In the genomic region with DNA sequence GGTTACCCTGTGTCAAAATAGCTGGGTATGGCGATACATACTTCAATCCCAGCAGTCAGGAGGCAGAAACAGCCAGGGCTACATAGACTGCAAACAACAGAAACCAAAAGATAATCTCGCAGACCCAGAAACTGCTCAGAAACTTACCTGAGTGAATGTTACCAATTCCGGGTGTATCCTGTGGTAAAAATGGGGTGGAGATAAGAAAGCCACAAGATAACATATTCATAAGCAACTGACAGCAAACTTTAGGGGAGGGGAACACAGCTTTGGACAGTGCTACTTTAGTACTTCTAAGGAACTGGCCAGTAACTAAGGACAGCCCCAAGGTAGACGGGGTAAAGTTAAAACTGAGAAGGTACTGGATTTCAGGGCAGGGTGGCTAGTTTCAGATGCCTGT, we compare ENCODE assay signal across 36 mouse cellular contexts. TPM values are rescaled to one million over a fixed set of nuclear protein-coding genes. Genes with fewer than 3 reads are reported as not detected.
DNase-seq lines count a peak whose midpoint lies in the region; ATAC-seq and TF ChIP-seq lines count a peak whose summit lies in the region.
"Had no signal": no experiment of that assay in that cellular context is flagged by ENCODE, and none has a peak within 500 bp of the region (broad histone marks: within the 10 kb centered on the region; RNA-seq: fewer than 3 reads in every experiment).

No protein-coding gene starts in this region.

- ATAC-seq in kidney, embryonic 15.5 days (replicated peaks; ENCODE audit: low FRiP score), result no peak
- peak; percentile 24 for ATAC-seq in G1E (ENCODE audit: extremely low read depth, insufficient number of reproducible peaks, low FRiP score, poor library complexity, severe bottlenecking)
- no peak for ATAC-seq in liver, embryonic 12.5 days
- ATAC-seq in liver, postnatal 0 days, result no peak
- ATAC-seq in forebrain, embryonic 16.5 days, result no peak
- ATAC-seq: forebrain, embryonic 15.5 days; hindbrain, postnatal 0 days; intestine, embryonic 16.5 days had no signal

- no peak overlapping the region for H3K9ac ChIP-seq in kidney, embryonic 15.5 days
- H3K9ac ChIP-seq in liver, embryonic 12.5 days, result peak overlapping the region; percentile 23; the same call in 1 of the 2 replicates
- H3K9ac ChIP-seq in liver, postnatal 0 days (replicated peaks), result no peak overlapping the region
- H3K9ac ChIP-seq in forebrain, embryonic 16.5 days (replicated peaks; ENCODE audit: low read depth, low read length), result no peak overlapping the region
- H3K9ac ChIP-seq: embryonic facial prominence, embryonic 13.5 days; forebrain, embryonic 15.5 days; hindbrain, embryonic 12.5 days; limb, embryonic 15.5 days; lung, embryonic 15.5 days had no signal

- no peak for TF ChIP-seq EP300 in liver, postnatal 0 days (IDR thresholded peaks at IDR 0.05; ENCODE audit: low read depth)

- WGBS in kidney, embryonic 15.5 days, result 87% methylated on average over 4 of the region's 4 CpGs
- WGBS in liver, embryonic 12.5 days (ENCODE audit: insufficient replicate concordance), result 27% methylated on average over 4 of the region's 4 CpGs
- 42% methylated on average over 4 of the region's 4 CpGs for WGBS in liver, postnatal 0 days (ENCODE audit: insufficient replicate concordance)
- WGBS in forebrain, embryonic 16.5 days, result 87% methylated on average over 4 of the region's 4 CpGs
- 84% methylated on average over 4 of the region's 4 CpGs for WGBS in limb, embryonic 10.5 days

- H3K36me3 ChIP-seq in kidney, embryonic 15.5 days, result peaks cover 71% of the 10 kb centered on the region
- H3K36me3 ChIP-seq in G1E (replicated peaks), result peaks cover 76% of the 10 kb centered on the region
- peaks cover 80% of the 10 kb centered on the region for H3K36me3 ChIP-seq in liver, embryonic 12.5 days
- H3K36me3 ChIP-seq in liver, postnatal 0 days (replicated peaks; ENCODE audit: insufficient read depth, low read length), result peaks cover 61% of the 10 kb centered on the region
- peaks cover 32% of the 10 kb centered on the region for H3K36me3 ChIP-seq in forebrain, embryonic 16.5 days (ENCODE audit: control insufficient read depth, insufficient read depth)
- peaks cover 81% of the 10 kb centered on the region for H3K36me3 ChIP-seq in limb, embryonic 10.5 days

- TF ChIP-seq CTCF in G1E (IDR thresholded peaks at IDR 0.05; ENCODE audit: low read depth, low read length), result no peak
- no peak for TF ChIP-seq CTCF in liver, postnatal 0 days (IDR thresholded peaks at IDR 0.05; ENCODE audit: low read depth)

- no peak for DNase-seq in kidney, adult 18-20 months
- DNase-seq in G1E (ENCODE audit: low spot score), result peak; percentile 44
- DNase-seq in liver, postnatal 0 days, result no peak
- DNase-seq in kidney, postnatal 36 days, result no peak
- no peak for DNase-seq in limb, embryonic 10.5 days (ENCODE audit: low spot score)
- DNase-seq: adrenal gland, postnatal 10 days; cerebellum, adult 8-10 months; gastrocnemius, postnatal 10 days; heart, postnatal 36 days; kidney, adult 9 months; kidney, postnatal 25 days; midbrain, embryonic 14.5 days; retina, postnatal 1 day; right cerebral cortex, postnatal 14 days; thymus, postnatal 25 days had no signal

- no peak overlapping the region for H3K4me2 ChIP-seq in kidney, embryonic 15.5 days
- H3K4me2 ChIP-seq in liver, embryonic 12.5 days, result no peak overlapping the region
- H3K4me2 ChIP-seq in liver, postnatal 0 days (ENCODE audit: low read depth, low read length), result no peak overlapping the region
- H3K4me2 ChIP-seq in forebrain, embryonic 16.5 days (ENCODE audit: low read length), result no peak overlapping the region
- H3K4me2 ChIP-seq: embryonic facial prominence, embryonic 13.5 days; forebrain, embryonic 15.5 days; hindbrain, embryonic 12.5 days; limb, embryonic 15.5 days; lung, embryonic 15.5 days had no signal

- H3K27ac ChIP-seq in kidney, embryonic 15.5 days, result 0 out of 2 replicates have a peak overlapping the region, but pooled peaks have one; percentile 19
- peak overlapping the region; percentile 70 for H3K27ac ChIP-seq in liver, embryonic 12.5 days
- H3K27ac ChIP-seq in liver, postnatal 0 days (ENCODE audit: low read depth), result peak overlapping the region; percentile 1; the same call in 1 of the 2 replicates
- no peak overlapping the region for H3K27ac ChIP-seq in forebrain, embryonic 16.5 days (ENCODE audit: low read length)
- H3K27ac ChIP-seq in limb, embryonic 10.5 days, result no peak overlapping the region
- H3K27ac ChIP-seq: embryonic facial prominence, embryonic 13.5 days; forebrain, embryonic 10.5 days; forebrain, embryonic 15.5 days; hindbrain, embryonic 12.5 days; hindbrain, postnatal 0 days; layer of hippocampus, adult 2 months; limb, embryonic 15.5 days; lung, embryonic 15.5 days had no signal

- no peaks in the 10 kb centered on the region for H3K9me3 ChIP-seq in kidney, embryonic 15.5 days (replicated peaks)
- no peaks in the 10 kb centered on the region for H3K9me3 ChIP-seq in G1E (replicated peaks)
- H3K9me3 ChIP-seq in liver, embryonic 12.5 days (replicated peaks), result no peaks in the 10 kb centered on the region
- H3K9me3 ChIP-seq in liver, postnatal 0 days (ENCODE audit: low read length), result no peaks in the 10 kb centered on the region
- H3K9me3 ChIP-seq in forebrain, embryonic 16.5 days (ENCODE audit: control insufficient read depth, low read length), result no peaks in the 10 kb centered on the region
- H3K9me3 ChIP-seq in limb, embryonic 10.5 days (replicated peaks), result no peaks in the 10 kb centered on the region
- H3K9me3 ChIP-seq: embryonic facial prominence, embryonic 13.5 days; forebrain, embryonic 10.5 days; forebrain, embryonic 15.5 days; hindbrain, embryonic 12.5 days; limb, embryonic 15.5 days; lung, embryonic 15.5 days had no signal

- H3K4me3 ChIP-seq in kidney, embryonic 15.5 days (replicated peaks), result no peak overlapping the region
- no peak overlapping the region; the same call in 1 of the 2 replicates for H3K4me3 ChIP-seq in G1E (ENCODE audit: low read depth, low read length)
- no peak overlapping the region for H3K4me3 ChIP-seq in liver, embryonic 12.5 days
- no peak overlapping the region for H3K4me3 ChIP-seq in liver, postnatal 0 days (ENCODE audit: low read depth, low read length)
- no peak overlapping the region for H3K4me3 ChIP-seq in forebrain, embryonic 16.5 days (replicated peaks; ENCODE audit: low read length)
- H3K4me3 ChIP-seq in limb, embryonic 10.5 days, result no peak overlapping the region
- H3K4me3 ChIP-seq: embryonic facial prominence, embryonic 13.5 days; forebrain, embryonic 10.5 days; forebrain, embryonic 15.5 days; hindbrain, embryonic 12.5 days; layer of hippocampus, adult 2 months; limb, embryonic 15.5 days; lung, embryonic 15.5 days had no signal

- H3K27me3 ChIP-seq in kidney, embryonic 15.5 days, result no peaks in the 10 kb centered on the region
- no peaks in the 10 kb centered on the region for H3K27me3 ChIP-seq in G1E (ENCODE audit: insufficient read depth, low read length)
- no peaks in the 10 kb centered on the region for H3K27me3 ChIP-seq in liver, embryonic 12.5 days (replicated peaks)
- no peaks in the 10 kb centered on the region for H3K27me3 ChIP-seq in liver, postnatal 0 days (ENCODE audit: insufficient read depth, low read length)
- no peaks in the 10 kb centered on the region for H3K27me3 ChIP-seq in forebrain, embryonic 16.5 days (replicated peaks; ENCODE audit: control insufficient read depth, insufficient read depth, low read length)
- no peaks in the 10 kb centered on the region for H3K27me3 ChIP-seq in limb, embryonic 10.5 days (ENCODE audit: low read depth, poor library complexity, severe bottlenecking)
- H3K27me3 ChIP-seq: embryonic facial prominence, embryonic 13.5 days; forebrain, embryonic 15.5 days; hindbrain, embryonic 12.5 days; limb, embryonic 15.5 days; lung, embryonic 15.5 days had no signal

- H3K4me1 ChIP-seq in kidney, embryonic 15.5 days, result peaks cover 16% of the 10 kb centered on the region
- peaks cover 60% of the 10 kb centered on the region for H3K4me1 ChIP-seq in G1E (ENCODE audit: insufficient read depth, low read depth, low read length)
- peaks cover 62% of the 10 kb centered on the region for H3K4me1 ChIP-seq in liver, embryonic 12.5 days
- H3K4me1 ChIP-seq in liver, postnatal 0 days (ENCODE audit: insufficient read depth), result peaks cover 14% of the 10 kb centered on the region
- peaks cover 14% of the 10 kb centered on the region for H3K4me1 ChIP-seq in forebrain, embryonic 16.5 days (replicated peaks; ENCODE audit: control insufficient read depth, insufficient read depth, low read length)
- peaks cover 9% of the 10 kb centered on the region for H3K4me1 ChIP-seq in limb, embryonic 10.5 days

RNA-seq across cellular contexts. Expression of a gene that starts 4.9 kb away (rescaled TPM):
- polyA plus RNA-seq in kidney, embryonic 15.5 days (2015; fragmentation: Nextera tagmentation; extraction: Ambion mirVana), result 135 and 138 TPM in 2 replicates
- total RNA-seq in G1E (2014; fragmentation: Nextera tagmentation), result 31.8 and 52.9 TPM in 2 replicates
- 69.1 and 71.4 TPM in 2 replicates for total RNA-seq in G1E (2017)
- 6.3 and 9.6 TPM in 2 replicates for polyA plus RNA-seq in G1E (2012)
- polyA plus RNA-seq in liver, embryonic 12.5 days (2016; fragmentation: Nextera tagmentation; extraction: Ambion mirVana), result 77.7 and 79.9 TPM in 2 replicates
- polyA plus RNA-seq in liver, postnatal 0 days (2015; fragmentation: Nextera tagmentation; extraction: Ambion mirVana), result 48.0 and 50.4 TPM in 2 replicates
- polyA plus RNA-seq in forebrain, embryonic 16.5 days (2015; fragmentation: Nextera tagmentation; extraction: Ambion mirVana), result 322 and 334 TPM in 2 replicates
- polyA plus RNA-seq in limb, embryonic 10.5 days (2016; fragmentation: Nextera tagmentation; extraction: Ambion mirVana), result 158 and 166 TPM in 2 replicates

RNA-seq across cellular contexts. Expression of a gene that starts 5.4 kb away (rescaled TPM):
- 1,882 and 2,019 TPM in 2 replicates for polyA plus RNA-seq in kidney, embryonic 15.5 days (2015; fragmentation: Nextera tagmentation; extraction: Ambion mirVana)
- total RNA-seq in G1E (2014; fragmentation: Nextera tagmentation), result 661 and 718 TPM in 2 replicates
- 2,498 and 2,521 TPM in 2 replicates for total RNA-seq in G1E (2017)
- polyA plus RNA-seq in G1E (2012), result 230 and 272 TPM in 2 replicates
- 1,783 and 1,792 TPM in 2 replicates for polyA plus RNA-seq in liver, embryonic 12.5 days (2016; fragmentation: Nextera tagmentation; extraction: Ambion mirVana)
- 1,409 and 1,489 TPM in 2 replicates for polyA plus RNA-seq in liver, postnatal 0 days (2015; fragmentation: Nextera tagmentation; extraction: Ambion mirVana)
- 901 and 949 TPM in 2 replicates for polyA plus RNA-seq in forebrain, embryonic 16.5 days (2015; fragmentation: Nextera tagmentation; extraction: Ambion mirVana)
- 2,001 and 2,302 TPM in 2 replicates for polyA plus RNA-seq in limb, embryonic 10.5 days (2016; fragmentation: Nextera tagmentation; extraction: Ambion mirVana)

RNA-seq across cellular contexts. Expression of a gene that starts 6.1 kb away (rescaled TPM):
- polyA plus RNA-seq in kidney, embryonic 15.5 days (2015; fragmentation: Nextera tagmentation; extraction: Ambion mirVana), result 29.1 and 30.9 TPM in 2 replicates
- total RNA-seq in G1E (2014; fragmentation: Nextera tagmentation) (32.2 and 34.4 TPM in 2 replicates), G1E (2017) (23.7 and 25.1 TPM in 2 replicates)
- 10.2 and 10.4 TPM in 2 replicates for polyA plus RNA-seq in G1E (2012)
- polyA plus RNA-seq in liver, embryonic 12.5 days (2016; fragmentation: Nextera tagmentation; extraction: Ambion mirVana), result 16.8 and 18.6 TPM in 2 replicates
- 11.8 and 12.5 TPM in 2 replicates for polyA plus RNA-seq in liver, postnatal 0 days (2015; fragmentation: Nextera tagmentation; extraction: Ambion mirVana)
- polyA plus RNA-seq in forebrain, embryonic 16.5 days (2015; fragmentation: Nextera tagmentation; extraction: Ambion mirVana), result 36.8 and 41.1 TPM in 2 replicates
- 23.1 and 24.3 TPM in 2 replicates for polyA plus RNA-seq in limb, embryonic 10.5 days (2016; fragmentation: Nextera tagmentation; extraction: Ambion mirVana)

RNA-seq across cellular contexts. Expression of a gene that starts 15.7 kb away (rescaled TPM):
- polyA plus RNA-seq in kidney, embryonic 15.5 days (2015; fragmentation: Nextera tagmentation; extraction: Ambion mirVana), result 47.5 and 48.4 TPM in 2 replicates
- total RNA-seq in G1E (2014; fragmentation: Nextera tagmentation) (10.0 and 16.0 TPM in 2 replicates), G1E (2017) (24.4 and 31.7 TPM in 2 replicates)
- 10.4 and 11.8 TPM in 2 replicates for polyA plus RNA-seq in G1E (2012)
- polyA plus RNA-seq in liver, embryonic 12.5 days (2016; fragmentation: Nextera tagmentation; extraction: Ambion mirVana), result 19.7 and 21.1 TPM in 2 replicates
- polyA plus RNA-seq in liver, postnatal 0 days (2015; fragmentation: Nextera tagmentation; extraction: Ambion mirVana), result 178 and 188 TPM in 2 replicates
- polyA plus RNA-seq in forebrain, embryonic 16.5 days (2015; fragmentation: Nextera tagmentation; extraction: Ambion mirVana), result 38.4 and 41.6 TPM in 2 replicates
- 8.4 and 9.7 TPM in 2 replicates for polyA plus RNA-seq in limb, embryonic 10.5 days (2016; fragmentation: Nextera tagmentation; extraction: Ambion mirVana)

RNA-seq across cellular contexts. Expression of a gene that starts 28.6 kb away (rescaled TPM):
- polyA plus RNA-seq in kidney, embryonic 15.5 days (2015; fragmentation: Nextera tagmentation; extraction: Ambion mirVana), result not detected in 2 replicates
- not detected in 2 replicates for total RNA-seq in G1E (2014; fragmentation: Nextera tagmentation)
- total RNA-seq in G1E (2017), result 0.11 TPM in 1 of 2 replicates, not detected in the other
- not detected in 2 replicates for polyA plus RNA-seq in G1E (2012)
- polyA plus RNA-seq in liver, embryonic 12.5 days (2016; fragmentation: Nextera tagmentation; extraction: Ambion mirVana), result not detected in 2 replicates
- not detected in 2 replicates for polyA plus RNA-seq in liver, postnatal 0 days (2015; fragmentation: Nextera tagmentation; extraction: Ambion mirVana)
- polyA plus RNA-seq in forebrain, embryonic 16.5 days (2015; fragmentation: Nextera tagmentation; extraction: Ambion mirVana), result not detected in 2 replicates
- not detected in 2 replicates for polyA plus RNA-seq in limb, embryonic 10.5 days (2016; fragmentation: Nextera tagmentation; extraction: Ambion mirVana)
- total RNA-seq: adrenal gland, postnatal 10 days; gastrocnemius, postnatal 10 days; granulocyte monocyte progenitor cell, adult 5-6 weeks; heart, postnatal 36 days; hindbrain, postnatal 0 days; layer of hippocampus, adult 2 months; layer of hippocampus, postnatal 25 days; left cerebral cortex, adult 8-10 months; left cerebral cortex, postnatal 36 days; megakaryocyte, adult 5-6 weeks; monocyte, adult 5-6 weeks had no signal
- polyA plus RNA-seq: embryonic facial prominence, embryonic 13.5 days; forebrain, embryonic 10.5 days; forebrain, embryonic 15.5 days; heart, embryonic 14.5 days; hindbrain, embryonic 12.5 days; hindbrain, postnatal 0 days; intestine, embryonic 16.5 days; limb, embryonic 15.5 days; lung, embryonic 15.5 days; midbrain, embryonic 14.5 days; neural tube, embryonic 14.5 days; stomach, embryonic 16.5 days had no signal

Comparison
In these comparisons a context has a peak if more than half of its experiments do, and no peak if none do; other contexts are left out.
1. H3K27ac ChIP-seq: peak in kidney, embryonic 15.5 days (single experiment), liver, embryonic 12.5 days (single experiment) and liver, postnatal 0 days (single experiment); none in forebrain, embryonic 16.5 days (single experiment) and limb, embryonic 10.5 days (single experiment).